ENCODE assay signal across 19 mouse cellular contexts in the genomic region with DNA sequence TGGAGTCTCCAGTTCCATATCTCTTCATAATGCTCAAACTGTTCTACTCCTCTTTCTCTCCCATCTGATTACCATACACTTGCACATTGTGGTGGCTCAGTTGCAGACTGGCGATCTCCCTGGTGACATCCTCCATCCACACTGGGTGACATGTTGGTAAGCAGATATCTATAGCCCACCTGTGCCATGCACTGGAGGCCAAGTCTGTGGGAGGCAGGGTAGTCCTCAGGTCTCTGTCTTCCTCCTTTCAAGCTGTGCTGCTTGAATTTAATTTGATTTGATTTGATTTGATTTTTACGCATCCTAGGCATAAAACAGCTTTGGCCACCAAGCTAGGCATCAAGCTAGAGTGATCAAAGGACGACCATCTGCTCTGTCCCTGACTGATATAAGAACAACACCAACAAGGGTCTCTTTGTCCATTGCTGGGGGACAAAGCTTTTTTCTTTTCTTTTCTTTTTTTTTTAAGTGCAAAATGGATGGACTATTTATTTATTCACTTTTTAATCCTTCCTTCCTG.
"Had no signal": no experiment of that assay in that cellular context is flagged by ENCODE, and none has a peak within 500 bp of the region (broad histone marks: within the 10 kb centered on the region; RNA-seq: fewer than 3 reads in every experiment).

No protein-coding gene starts in this region.

- ATAC-seq: liver, embryonic 12.5 days; midbrain, embryonic 15.5 days had no signal

- H3K4me3 ChIP-seq: kidney, embryonic 15.5 days; left cerebral cortex, adult 2 months; limb, embryonic 10.5 days; limb, embryonic 13.5 days; liver, embryonic 12.5 days; liver, embryonic 15.5 days; lung, embryonic 15.5 days; megakaryocyte, embryonic 14.5 days; midbrain, embryonic 10.5 days; midbrain, embryonic 15.5 days had no signal

- H3K9ac ChIP-seq: kidney, embryonic 15.5 days; limb, embryonic 13.5 days; liver, embryonic 12.5 days; liver, embryonic 15.5 days; lung, embryonic 15.5 days; midbrain, embryonic 15.5 days had no signal

- H3K4me1 ChIP-seq: liver, embryonic 12.5 days; liver, embryonic 15.5 days; lung, embryonic 15.5 days; megakaryocyte, embryonic 14.5 days had no signal

- H3K27ac ChIP-seq: kidney, embryonic 15.5 days; left cerebral cortex, adult 2 months; limb, embryonic 10.5 days; limb, embryonic 13.5 days; liver, embryonic 12.5 days; liver, embryonic 15.5 days; lung, embryonic 15.5 days; midbrain, embryonic 10.5 days; midbrain, embryonic 15.5 days had no signal

- H3K27me3 ChIP-seq: kidney, embryonic 15.5 days; limb, embryonic 13.5 days; liver, embryonic 12.5 days; liver, embryonic 15.5 days; lung, embryonic 15.5 days; midbrain, embryonic 15.5 days had no signal

- H3K4me2 ChIP-seq: kidney, embryonic 15.5 days; limb, embryonic 13.5 days; liver, embryonic 12.5 days; liver, embryonic 15.5 days; lung, embryonic 15.5 days; midbrain, embryonic 15.5 days had no signal

- H3K9me3 ChIP-seq: kidney, embryonic 15.5 days; limb, embryonic 10.5 days; limb, embryonic 13.5 days; liver, embryonic 12.5 days; liver, embryonic 15.5 days; lung, embryonic 15.5 days; midbrain, embryonic 10.5 days; midbrain, embryonic 15.5 days had no signal

- DNase-seq: kidney, postnatal 10 days; kidney, postnatal 36 days; layer of hippocampus, postnatal 36 days; liver; lung, adult 18-20 months; lung, postnatal 10 days; lung, postnatal 36 days; thymus, adult 18-20 months; thymus, postnatal 36 days had no signal

- H3K36me3 ChIP-seq: kidney, embryonic 15.5 days; limb, embryonic 10.5 days; limb, embryonic 13.5 days; liver, embryonic 12.5 days; liver, embryonic 15.5 days; lung, embryonic 15.5 days; midbrain, embryonic 10.5 days; midbrain, embryonic 15.5 days had no signal
